Mouse (Mus musculus) heart, adult 11 months (tissue): ENCODE data around the gene Gse1.

Source experiments
- DNase-seq: peaks from one replicate; pipeline ENCODE4 v3.0.0; 2022

The Gse1 gene

GRCm38 (mm10) chr8:120243916-120244451 is 15.7 kb downstream of the Gse1 start:
- no peak for DNase-seq

GRCm38 (mm10) chr8:120244553-120244952 is 16.3 kb downstream of the Gse1 start:
- no peak for DNase-seq

DNA sequence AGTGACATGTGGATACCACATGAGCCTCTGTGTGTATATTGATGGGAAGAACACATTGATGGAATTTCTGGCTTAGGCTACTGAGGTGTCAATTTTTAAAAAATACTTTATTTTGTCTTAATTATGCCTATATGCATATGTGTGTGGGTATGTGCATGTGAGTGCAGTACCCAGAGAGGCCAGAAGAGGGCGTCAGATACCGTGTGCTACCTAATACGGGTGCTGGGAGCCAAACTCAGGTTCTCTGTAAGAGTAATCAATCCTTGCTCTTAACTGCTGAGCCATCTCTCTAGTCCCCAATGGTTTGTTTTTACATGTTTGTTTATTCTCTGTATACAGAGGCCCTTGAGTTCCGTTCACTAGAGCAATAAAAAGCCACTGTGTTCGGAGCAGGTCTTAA is 19.4 kb downstream of the Gse1 start:
- DNase-seq = no peak

GRCm38 (mm10) chr8:120248031-120248430 is 19.8 kb downstream of the Gse1 start:
- DNase-seq = peak; percentile 96

DNA sequence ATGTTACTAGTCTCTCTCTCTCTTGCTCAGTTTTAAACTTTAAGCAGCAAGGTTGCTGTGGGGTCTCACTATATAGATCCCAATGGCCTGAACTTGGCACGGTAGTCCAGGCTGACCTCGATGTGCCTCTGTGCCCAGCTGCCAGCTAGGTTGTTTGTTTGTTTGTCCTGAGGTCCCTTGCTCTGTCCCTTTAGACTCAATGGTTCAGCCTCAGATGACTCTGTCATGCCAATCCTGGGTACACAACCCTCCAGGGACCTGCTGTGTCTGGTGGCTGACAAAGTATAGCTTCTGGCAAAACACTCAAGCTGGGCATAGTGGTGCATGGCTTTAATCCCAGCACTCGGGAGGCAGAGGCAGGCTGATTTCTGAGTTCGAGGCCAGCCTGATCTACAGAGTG is 20.2 kb downstream of the Gse1 start:
- no peak for DNase-seq

DNA sequence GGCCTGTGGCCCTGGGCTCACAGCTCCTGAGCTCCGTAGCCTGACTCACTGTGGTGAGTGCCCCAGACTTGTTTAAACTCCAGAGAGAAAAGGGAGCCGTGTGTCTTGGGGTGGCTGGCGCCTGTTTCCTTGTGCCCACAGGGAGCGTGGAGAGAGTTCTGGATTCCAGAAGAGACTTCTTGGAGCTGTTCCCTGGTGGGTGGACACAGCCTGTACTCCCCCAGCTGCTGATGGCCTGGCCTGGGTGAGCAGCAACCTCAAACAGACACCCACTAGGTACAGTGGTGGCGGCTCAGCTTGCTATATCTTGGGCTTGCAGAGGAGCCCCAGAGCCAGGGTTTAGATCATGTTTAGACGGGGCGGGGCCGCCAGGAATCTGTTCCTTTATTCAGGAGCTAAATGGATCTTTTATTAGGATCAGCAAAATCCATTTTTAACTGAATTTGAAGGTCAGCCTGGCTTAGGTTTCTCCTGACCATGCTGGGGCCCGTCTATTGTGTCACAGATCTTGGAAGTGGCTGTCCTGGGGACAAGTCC is 21.6 kb downstream of the Gse1 start:
- DNase-seq = peak; percentile 94

GRCm38 (mm10) chr8:120250750-120251410 is 22.6 kb downstream of the Gse1 start:
- DNase-seq = peak; percentile 92

DNA sequence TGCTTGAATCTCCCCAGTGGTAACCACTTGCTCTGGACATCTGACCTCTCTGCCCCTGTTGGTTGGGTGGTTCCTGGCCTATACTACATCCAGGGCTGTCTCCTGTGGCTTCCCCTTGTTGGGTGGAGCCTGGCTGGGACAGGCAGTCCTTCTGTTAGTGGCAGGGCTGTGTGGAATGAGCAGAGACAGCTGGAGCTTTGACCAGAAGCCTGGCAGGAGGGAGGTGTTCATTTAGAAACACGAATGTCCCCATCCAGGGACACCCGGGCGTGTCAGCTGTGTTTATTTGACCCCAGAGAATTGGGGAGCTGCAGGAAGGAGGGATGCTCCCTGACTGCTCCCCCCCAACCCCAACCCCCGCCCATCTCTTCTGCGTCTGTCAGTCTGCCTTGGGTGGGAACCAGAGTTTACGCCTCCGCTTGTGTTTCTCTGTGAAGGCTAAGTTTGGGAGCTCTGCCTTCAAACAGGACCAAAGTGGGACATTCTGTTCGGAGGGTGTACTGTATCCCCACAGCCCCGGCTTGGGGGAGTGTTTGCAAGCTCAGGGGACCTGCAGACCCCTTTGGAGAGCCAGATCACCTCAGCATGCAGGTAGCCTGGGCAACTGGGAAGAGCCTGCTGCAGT is 23.3 kb downstream of the Gse1 start:
- peak; percentile 98 for DNase-seq

DNA sequence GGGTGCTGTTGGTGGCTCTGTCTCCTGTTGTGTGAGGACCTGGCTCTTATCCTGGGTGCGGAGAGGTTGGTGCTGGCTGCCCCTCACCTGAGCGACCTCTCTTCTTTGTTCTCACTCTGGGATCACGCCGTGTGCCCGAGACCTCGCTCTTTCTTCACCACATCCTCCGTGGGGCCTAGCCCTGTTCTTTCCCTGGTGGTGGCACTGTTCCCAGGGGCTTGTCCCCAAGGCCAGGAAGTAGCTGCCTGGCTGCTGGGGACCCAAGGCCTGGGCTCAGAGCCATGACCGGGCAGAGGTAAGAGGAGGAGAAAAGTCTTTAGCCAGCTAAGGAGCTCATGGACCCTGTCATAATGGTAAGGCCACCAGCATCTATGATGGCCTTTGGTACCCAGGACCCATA is 25.4 kb downstream of the Gse1 start:
- no peak for DNase-seq

- no peak for DNase-seq
Observed at GRCm38 (mm10) chr8:120255406-120255987, 27.2 kb downstream of the Gse1 start.

- peak; percentile 99 for DNase-seq
Observed at GRCm38 (mm10) chr8:120256958-120257357, 28.7 kb downstream of the Gse1 start.

GRCm38 (mm10) chr8:120259206-120259605 is 30.9 kb downstream of the Gse1 start:
- no peak for DNase-seq

GRCm38 (mm10) chr8:120260677-120261076 is 32.4 kb downstream of the Gse1 start:
- DNase-seq = no peak

DNA sequence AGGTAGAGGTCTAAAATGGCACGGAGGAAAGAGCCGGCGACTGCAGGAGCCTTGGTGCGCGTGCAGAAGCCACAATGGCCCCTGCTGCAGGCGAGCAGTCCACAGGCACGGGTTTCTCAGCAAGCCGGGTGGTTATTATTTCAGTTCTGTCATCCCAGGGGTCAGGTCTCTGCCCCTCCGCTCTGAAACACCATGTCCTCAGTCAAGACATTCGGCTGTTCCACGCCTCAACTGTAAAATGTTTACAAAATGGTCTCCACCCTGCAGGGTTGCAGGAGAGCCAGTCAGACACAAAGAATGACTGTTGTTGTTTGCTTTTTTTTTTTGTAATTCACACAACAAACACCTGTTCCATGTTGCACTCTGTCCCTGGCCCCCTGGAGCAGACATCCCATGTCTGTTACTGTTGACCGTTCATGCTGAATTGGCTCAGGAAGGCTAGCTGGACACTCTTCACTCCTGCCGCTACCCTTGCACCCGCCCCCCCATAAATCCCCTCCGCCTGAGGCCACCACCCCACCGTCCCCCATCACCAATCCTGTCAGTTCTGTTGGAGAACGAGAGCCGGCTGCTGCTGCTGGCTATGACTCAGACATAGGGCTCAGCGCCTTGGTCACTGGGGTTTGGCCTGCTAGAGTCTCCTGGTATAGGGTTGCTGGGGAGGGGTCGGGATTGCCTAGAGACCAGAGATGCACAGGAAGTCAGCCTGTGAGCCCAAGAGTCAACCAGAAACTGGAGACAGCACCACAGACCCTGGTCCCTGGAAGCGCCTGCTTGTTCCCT is 33.3 kb downstream of the Gse1 start:
- DNase-seq = no peak

DNA sequence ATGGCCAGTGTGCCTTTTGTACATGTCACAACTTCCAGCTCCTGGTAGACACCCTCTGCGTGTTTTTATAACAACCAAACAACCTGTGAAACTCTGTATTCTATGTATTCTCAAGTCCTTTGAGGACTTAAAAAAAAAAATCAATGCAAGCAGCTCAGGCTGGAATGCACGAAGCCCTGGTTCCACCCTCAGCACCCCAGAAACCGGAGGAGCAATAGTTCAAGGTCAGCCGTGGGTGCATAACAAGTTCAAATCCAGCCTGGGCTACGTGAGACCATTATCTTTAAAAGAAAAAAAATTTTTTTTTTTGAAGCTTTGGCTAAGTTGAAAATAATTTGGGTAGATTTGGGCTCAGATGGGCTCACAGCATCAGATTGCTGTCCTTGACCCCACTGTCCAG is 35.6 kb downstream of the Gse1 start:
- no peak for DNase-seq

- no peak for DNase-seq
Observed at GRCm38 (mm10) chr8:120264388-120264943, 36.2 kb downstream of the Gse1 start.

DNA sequence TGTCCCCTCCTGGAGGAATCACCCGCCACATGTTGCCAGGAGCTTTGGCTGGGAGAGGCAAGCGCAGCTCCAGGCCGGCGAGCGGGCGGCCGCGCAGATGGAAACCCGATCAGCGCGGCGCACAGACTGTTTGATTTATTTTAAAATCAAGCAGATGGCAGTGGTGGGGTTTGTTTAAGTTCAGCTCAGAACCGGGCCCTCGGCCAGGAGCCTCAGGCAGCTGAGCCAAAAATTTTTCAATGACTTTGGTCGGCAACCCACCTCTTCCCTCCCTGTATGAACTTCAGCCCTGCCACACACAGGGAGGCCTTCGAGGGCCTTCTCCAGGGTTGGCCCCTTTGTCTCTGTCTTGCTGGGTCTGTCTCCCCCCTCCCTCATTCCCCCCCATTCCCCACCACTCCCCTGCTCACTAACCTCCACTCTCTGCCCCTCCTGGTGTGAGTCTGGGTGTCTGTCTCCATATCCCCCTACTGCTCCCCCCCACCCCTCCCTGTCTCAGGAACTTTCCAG is 36.7 kb downstream of the Gse1 start:
- DNase-seq = peak; percentile 98

GRCm38 (mm10) chr8:120265471-120265870 is 37.2 kb downstream of the Gse1 start:
- peak; percentile 99 for DNase-seq

DNA sequence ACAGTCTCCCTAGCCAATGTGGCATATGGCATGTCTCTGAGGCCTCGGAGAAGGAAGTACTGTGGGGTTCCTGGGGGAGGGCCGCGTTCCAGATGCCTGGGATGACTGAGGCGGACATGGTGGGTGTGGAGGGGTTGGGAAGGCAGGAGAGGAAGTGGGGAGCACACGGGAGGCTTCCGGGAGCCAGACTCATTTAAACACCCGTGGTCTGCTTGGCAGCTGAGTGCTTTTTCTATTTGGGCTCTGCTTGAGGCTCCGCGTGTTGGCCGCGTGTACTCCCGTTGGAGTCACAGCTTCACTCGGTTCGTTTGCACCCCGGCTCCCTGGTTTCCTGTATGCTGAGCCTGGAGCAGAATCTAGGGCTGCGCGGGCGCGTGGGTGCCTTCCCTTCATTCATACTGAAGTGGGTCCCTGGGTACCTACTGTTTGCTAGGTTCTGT is 40.3 kb downstream of the Gse1 start:
- DNase-seq = no peak

DNA sequence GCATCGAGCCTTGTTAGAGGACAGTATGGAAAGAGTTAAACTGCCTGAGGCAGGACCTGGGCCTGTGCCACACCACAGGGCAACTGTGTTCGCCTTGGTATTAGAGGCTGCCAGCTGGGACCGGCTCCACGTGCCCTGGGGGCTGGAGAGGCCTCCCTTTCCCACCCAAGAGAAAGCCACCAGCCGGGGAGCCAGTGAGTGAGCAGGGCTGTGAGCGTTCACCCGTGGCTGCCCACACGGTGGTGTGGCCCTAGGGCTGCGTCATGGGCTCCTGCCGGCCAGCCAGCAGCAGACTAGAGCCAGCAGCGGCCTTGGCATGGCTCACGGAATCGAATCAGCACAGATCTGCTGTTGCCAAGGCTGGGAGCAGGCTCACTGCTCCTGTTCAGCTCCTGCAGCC is 42.2 kb downstream of the Gse1 start:
- peak; percentile 97 for DNase-seq

DNA sequence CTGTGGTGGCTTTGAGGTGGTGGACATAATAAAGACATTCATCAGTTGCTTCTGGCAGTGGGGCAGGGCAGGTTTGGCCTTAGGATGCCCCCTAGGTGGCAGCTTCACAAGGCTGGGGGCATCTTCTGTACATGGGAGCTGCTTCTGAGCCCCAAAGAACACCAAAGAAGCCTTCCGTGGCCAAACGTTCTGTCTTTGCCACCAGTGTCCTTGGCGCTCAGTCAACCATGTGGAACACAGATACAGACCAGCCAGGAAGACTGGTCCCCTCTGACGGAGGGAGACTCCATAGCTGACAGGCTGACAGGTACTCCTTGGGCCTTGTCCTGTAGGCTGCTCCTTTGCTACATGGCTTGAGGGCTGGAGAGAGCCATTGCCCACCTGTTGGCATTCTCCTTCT is 45.2 kb downstream of the Gse1 start:
- no peak for DNase-seq
